Mouse (Mus musculus) embryo, embryonic 11.5 days (tissue): ENCODE results near the gene Sf3a3.

Source experiments
- DNase-seq: peaks from one replicate; pipeline ENCODE4 v3.0.0-alpha.2; 2012; ENCODE audit warnings: low read depth, low spot score

The Sf3a3 gene

DNA sequence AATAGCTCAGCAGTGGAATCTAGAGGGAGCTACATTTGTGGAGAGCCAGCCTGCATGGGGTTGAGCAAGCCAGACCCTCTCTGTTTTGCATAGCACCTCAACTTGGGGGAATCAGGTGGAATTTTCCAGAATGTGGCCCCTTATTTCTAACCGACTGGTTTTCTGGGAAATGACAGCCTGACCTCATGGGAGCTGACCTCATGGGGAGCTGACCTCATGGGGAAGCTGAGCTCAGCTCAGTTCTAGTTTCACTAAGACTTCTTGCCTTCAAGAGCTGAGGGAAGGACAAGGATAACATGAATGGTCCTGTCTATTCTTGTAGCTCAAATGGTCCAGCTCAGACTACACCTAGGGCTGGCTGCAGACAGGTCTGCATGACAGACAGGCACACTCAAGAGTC, 24.2 kb downstream of the Sf3a3 start:
- DNase-seq, result no peak

DNA sequence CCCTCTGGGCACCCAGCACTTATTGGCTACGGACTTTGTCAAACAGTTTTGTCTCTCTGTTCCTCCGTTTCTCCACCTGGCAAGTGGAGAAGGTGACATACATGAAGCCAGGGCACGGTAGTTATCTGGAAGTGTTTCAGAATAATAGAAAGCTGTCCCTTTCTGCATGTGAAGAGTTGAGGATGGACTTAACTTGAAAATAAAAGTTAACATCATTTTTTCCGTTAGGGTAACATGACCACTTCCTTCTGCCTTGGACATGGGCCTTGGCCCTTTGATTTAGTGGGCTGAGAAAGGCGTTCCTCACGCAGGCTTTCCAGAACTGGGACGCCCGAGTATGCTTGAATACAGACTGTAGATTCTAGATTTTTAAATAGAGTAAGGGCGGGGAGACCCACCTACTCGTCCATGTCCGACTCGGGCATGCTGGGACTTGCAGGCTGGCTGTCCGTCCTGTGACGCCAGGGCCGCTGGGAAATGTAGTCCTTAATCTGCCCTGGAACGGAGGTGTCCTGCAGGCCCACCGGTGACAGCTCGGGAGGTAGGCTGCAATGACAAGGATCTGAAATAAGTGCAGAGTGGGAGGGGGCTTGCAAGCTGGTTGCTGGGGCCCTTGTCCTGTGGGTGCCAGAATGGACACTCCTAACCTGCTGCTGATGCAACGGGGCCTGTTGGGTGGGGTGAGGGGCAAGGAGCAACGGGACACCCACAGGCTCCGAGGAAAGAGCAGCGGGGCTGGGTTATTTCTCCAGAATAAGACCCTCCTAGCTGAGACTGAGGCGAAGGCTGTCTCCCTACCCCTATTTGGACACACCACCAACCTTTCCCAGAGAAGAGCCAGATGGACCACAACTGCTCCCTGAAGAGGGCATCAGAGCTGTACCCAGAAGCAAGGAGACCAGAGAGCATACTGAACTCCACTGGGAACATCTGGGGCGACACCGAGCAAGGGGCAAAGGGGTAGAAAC, 27.1 kb downstream of the Sf3a3 start, which contains the start of gene Inpp5b:
Gene Inpp5b, plus strand, starts transcription at position 475 of the 968 bp plus-strand sequence.
- DNase-seq, result peak; percentile 57

DNA sequence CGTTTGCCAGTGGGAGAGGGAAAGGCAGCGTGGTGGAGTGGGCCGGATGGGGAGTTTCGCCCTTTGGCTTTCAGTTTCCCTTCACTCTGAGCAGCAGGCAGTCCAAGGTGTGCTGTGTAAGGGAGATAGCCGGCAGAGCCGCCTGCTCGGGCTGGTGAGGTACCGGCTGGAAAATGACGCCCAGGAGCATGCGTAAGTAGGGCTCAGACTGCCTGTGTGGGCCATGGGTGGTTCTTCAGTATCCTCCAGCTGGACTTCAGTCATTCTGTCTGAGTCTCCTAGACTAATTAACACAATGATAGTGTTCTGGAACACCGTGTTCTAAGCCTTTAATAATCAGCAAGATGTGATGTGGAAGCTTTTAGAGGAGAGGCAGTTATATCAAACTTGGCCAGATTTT, 28.3 kb downstream of the Sf3a3 start:
- no peak for DNase-seq

DNA sequence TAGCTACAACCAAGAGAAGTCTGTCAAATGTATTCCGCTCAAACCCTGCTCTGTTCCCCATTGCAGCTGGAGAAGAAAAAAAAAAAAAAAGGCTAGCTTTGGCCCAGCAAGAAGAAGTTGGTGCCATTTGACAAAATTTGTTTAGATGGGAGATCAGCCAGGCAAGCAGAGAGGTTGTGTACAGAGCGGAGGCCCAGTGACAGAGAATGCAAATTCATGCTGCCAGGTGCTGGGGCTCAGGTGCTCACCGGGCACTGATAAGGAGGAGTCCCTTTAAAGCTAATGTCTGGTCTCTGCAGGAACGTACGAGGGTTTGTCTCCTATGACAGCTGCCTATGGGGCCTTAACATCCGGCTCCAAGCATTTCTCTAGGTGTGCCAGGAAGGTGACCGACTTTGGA, 32.0 kb downstream of the Sf3a3 start:
- no peak for DNase-seq

DNA sequence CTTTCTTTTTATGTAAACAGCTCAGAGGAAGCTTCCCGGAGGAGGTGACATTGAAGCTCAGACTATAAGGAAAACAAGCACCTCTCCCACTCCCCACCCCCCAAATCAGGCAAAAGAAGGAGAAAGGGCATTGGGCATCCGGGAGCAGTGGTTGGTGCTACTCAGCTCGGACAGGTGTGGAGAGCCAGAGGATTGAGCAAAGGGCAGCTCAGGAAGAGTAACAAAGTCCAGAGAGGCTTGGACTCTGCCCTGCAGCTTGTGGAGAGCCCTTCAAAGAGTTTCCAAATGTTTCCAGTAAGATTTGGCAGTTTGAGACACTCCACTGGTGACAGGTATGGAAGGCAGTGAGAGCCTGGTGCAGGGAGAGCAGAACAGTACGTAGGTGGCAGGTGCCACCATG, 33.3 kb downstream of the Sf3a3 start:
- DNase-seq, result no peak

DNA sequence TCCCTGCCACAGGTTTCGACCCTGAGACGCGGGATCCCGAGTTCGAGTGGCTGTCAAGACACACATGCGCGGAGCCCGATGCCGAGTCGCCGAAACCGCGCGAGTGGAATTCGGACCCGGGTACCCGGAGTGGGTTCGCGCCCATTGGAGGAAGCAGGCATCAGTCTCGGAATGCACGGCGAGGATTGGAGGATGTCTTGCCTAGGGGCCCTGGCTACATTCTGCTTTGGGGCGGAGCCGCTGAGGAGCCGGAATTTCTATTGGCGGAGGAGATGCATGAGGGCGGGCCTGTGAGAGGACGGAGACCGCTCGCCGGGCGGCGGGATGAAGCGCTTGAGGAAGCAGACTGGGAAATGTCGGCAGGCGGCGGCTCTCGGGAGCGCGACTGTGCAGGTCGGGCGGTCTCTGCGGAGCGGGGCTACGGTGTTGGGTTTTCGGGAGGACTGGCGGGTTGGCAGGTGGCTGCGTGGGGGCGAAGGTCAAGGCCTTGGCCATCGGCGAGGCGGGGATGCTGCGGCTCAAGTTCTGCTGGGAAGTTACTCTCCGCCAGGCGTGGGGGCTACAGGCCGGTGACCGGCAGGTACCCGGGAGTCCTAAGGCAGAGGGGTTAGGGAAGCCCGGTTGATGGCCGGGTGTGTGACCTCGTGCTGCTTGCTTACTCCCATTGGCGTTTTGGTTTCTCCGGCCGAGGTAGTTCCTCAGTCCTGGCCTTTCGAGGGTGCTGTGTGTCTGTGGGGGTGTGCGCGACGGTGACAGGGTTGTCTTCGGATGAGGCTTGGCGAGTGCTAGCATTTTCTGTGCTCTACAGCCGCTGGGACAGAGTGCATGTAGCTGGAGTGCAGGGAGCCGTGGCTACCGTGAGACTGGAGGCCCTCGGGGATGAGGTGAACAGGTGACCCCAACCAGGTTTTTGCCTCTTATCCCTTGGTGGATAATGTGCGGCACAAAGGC, 37.0 kb downstream of the Sf3a3 start:
- DNase-seq, result peak; percentile 93

DNA sequence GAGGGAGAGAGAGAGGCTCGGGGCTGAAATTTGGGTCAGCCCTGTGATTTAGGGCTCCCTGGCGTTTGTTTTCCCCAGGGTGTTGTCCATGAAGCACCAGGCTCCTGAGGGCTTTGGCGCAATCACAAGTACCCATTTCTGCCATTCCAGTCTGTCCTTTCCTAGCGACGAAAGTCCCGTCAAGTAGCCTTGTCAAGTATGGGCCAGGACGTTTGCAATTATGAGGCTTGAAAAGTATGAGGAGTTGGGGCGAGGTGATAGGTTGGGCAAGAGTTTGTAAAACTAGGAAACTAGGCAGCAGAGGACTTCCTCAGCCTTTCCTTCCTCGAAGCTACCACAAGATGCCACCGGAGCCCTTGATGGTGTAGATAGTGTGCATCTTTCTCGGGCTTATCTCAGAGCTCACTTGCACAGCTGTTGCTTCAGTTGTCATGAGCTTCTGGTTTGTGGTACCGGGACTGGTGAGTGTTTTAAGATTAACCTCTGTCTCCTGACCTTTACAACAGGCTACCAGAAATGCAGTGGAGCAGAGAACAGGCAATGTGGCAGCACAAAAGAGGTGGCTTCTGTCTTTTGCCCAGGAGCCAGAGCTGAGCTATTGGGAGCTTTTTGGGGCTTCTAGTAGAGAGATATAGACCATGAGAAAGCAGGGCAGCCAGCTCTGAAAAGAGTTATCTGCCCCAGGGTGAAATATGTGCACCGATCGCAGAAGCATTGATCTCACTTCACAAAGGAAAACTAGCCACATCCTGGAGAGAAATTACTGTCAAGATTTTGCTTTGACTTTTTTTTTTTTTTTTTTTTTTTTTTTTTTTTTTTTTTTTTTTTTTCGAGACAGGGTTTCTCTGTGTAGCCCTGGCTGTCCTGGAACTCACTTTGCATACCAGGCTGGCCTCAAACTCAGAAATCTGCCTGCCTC, 38.0 kb downstream of the Sf3a3 start:
- no peak for DNase-seq

DNA sequence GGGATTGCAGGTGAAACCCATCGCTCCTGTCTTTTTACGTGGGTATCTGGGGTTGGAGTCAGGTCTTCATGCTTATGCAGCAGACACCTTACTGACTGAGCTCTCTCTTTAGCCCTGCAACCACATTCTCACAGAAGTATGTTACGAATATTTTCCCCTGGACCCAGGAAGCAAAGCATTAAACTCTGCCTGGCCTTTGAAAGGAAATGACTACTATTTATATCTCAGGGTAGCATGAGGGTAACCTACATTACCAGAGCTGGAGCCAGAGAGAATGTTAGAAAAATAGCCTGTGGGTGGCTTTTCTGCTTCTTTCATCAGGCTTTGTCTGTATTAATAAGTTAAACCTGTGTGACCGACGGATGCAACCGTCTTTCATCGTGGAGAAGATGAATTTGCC, 41.0 kb downstream of the Sf3a3 start:
- DNase-seq, result no peak

DNA sequence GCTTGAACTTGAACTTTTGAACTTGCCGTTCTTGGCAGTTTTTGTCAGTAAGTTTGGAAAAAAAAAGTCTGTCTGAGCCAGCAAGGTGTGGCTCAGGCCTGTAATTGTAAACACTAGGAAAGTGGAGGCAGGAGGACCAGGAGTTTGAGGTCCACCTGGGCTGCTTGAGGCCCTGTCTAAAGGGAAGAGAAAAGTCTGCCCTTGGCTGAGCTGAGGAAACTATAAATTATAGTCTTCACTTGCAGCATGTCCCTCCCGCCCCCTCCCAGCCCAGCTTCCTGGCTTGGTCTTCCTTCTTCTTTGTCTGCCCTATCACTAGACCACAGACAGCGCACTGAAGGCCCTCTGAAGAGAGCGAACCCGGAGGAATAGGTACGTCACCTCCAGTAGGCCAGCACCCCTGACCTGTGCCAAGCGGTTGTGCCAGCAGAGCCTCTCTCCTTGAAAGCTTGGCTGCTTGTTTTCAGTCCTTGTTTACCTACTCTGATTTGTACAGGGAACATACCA, 44.8 kb downstream of the Sf3a3 start:
- no peak for DNase-seq

DNA sequence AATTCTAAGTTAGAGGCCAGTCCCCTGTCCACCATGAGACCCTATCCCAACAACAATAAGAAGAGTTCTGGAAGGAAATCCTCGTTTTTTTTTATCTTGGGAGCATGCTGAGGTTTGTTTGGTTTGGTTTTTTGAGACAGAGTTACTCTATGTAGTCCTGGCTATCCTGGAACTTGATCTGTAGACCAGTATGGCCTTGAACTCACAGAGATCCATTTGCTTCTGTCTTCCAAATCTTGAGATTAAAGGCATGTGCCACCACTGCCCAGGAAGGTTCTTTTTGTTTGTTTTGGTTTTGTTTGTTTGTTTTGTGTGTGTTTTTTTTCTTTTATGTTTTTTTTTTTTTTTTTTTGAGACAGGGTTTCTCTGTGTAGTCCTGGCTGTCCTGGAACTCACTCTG, 46.6 kb downstream of the Sf3a3 start:
- no peak for DNase-seq

DNA sequence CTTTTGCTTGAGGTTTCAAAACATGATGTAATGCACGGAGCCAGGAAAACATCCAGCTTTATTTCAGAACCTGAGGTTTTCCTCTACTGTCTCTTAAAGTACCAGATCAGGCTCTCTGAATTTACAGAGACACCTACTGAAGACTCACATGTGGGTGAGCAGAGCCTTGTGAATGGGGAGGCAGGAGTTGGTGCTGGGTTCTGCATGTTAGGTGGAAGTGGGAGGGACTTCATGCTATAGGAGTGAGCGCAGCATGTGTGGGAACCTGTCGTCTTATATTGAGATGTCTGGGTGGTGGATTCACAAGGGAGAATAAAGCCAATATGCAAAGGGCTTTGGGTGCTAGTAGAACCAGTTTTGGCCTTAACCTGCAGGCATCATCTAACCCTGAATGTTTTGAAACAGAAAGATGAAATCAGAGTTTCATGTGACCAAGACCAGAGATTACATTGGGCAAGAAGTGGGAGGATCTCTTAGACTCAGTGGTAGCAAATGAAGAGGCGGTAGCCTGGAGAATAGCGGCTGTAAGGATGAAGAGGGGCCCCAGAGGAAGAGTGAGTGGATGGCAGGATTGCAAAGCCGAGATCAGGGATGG, 48.4 kb downstream of the Sf3a3 start:
- no peak for DNase-seq

DNA sequence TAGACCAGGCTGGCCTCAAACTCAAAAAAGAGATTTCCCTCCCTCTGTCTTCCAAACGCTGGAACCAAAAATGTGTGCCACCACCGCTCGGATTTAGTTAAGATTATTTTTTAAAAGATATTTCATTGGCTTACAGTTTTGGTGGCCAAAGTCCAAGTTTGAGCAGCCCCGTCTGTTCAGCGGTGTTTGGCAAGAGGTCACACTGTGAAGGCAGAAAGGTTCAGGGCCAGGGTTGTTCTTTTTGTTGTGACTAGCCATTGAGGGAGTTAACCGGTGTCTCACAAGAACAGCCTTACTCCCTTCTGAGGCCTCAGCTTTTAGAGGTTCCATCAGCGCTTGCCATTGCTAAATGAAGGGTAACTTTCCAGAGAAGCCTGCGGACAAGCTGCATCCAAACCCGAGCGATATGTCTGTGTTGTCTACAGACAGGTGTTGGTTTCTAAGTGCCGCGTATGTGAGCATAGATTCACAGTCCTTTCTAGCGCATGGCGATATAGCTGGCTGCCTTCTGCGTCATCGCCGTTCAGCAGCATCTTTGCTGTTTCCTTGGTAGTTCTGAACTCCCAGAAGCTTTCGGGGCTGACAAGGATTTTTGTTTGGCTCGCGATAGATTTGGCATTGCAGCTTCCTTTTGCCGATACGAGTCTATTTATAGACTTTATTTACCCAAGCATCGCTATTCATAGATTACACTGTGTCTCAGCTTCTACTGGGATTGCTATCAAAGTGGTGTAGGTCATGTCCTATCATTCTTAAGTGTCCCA, 51.4 kb downstream of the Sf3a3 start:
- DNase-seq, result no peak

DNA sequence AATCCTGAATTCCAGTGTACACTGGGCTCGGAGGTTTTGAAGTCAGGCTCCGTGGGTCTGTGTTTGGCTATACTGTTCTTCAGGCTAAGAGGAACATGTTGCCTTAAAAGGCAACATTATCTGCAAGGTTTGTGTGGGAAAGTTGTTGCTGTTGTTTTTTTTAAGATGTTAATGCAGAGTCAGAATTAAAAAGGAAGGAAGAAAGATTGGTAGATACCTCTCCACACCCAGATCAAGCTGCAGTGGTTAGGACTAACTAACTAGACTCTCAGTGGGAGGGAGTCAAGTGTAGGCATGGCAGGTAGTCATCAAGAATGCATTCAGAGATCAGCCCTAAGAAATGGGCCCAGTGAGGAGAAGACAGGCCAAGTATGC, 52.0 kb downstream of the Sf3a3 start:
- no peak for DNase-seq

DNA sequence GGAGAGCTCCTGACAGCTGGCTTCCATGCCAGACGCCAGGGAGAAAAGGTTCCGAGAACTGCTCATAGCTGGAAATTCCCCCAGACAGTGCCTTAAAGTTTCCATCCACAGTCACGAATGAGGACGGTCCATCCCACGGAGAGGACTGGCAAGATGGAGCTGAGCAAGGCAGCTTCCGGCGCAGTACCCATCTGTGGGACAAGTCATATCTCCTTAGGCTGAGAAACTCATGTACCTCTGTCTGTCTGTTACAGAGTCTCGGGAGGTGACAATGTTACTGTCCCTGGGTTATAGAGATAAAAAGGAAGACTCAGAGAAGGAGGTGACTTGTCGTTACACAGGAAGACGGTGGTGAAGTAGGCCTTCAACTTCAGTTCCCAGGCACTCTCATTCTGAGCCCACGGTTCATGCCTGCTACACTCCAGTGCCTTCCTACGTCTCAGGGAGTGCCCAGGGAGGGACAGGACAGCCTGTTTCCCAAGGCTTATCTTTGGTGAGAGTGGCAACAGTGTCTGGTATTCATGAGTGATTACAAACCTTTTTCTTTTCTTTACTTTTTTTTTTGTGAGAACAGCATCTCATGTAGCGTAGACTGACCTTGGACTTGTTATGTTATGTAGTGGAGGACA, 54.5 kb downstream of the Sf3a3 start:
- no peak for DNase-seq

DNA sequence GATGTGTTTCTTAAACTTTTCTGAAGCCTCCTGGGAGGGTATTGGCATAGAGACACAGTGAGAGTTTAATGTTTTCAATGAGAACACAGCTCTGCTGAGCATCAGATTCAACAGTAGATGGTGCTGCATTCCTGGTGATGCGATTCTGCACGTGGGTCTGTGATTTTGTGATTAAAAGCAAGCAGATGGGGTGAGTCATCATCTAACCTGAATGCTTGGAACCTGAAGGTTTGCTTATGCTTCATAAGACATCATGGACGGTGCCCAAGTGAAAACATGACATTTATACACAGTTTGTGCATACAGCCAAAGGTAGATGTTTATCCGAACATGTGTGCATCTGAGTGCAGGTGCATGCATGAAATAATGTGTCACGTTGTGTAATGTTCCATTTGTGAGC, 56.0 kb downstream of the Sf3a3 start:
- no peak for DNase-seq

DNA sequence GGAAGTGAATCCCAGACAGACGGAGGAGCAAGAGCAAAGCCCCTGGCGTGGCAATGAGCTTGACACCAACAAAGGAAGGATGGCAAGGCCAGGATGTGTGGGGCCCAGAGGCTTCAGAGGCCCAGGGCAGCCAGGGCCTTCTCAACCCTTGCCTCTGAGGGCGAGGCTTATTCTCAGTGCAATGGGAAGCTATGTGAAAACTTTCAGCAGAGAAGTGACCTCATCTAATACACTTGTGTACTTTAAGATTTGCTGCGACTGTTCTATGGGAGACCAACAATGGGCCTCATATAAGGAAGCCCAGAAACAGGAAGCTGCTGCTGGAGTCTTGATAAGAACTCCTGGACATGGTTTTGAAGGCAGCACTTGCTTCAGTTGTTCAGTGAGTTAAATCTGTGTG, 57.5 kb downstream of the Sf3a3 start:
- DNase-seq, result no peak

DNA sequence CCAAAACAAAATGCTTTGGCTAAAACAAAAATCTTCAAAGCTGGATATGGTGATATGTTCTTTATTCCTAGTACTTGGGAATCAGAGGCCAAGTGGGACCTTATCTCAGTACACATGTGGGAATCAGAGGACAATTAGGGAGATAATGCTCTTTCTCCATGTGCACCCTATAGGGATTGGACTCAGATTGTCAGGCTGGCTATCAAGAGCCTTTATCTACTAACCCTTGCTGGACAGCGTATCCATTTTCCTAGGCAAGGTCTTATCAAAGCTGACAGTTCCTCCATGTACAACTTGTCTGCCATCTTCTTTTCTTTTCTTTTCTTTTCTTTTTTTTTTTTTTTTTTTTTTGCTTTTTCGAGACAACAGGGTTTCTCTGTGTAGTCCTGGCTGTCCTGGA, 58.9 kb downstream of the Sf3a3 start:
- DNase-seq, result no peak

DNA sequence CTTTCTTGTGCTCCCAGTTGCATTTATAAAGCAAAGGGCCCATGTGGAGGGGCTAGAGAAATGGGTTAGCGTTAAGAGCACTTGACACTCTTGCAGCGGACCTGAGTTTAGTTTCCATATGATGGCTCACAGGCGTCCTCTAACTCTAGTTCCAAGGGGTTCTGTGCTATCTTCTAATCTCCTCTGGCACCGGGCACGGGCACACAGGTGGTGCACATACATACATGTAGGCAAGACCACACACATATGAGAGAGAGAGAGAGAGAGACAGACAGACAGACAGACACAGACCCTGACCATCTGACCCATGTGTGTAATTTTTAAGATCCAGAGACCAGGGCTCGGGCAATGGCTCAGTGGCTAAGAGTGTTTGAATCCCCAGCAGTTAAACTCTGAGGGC, 59.4 kb downstream of the Sf3a3 start:
- DNase-seq, result no peak

DNA sequence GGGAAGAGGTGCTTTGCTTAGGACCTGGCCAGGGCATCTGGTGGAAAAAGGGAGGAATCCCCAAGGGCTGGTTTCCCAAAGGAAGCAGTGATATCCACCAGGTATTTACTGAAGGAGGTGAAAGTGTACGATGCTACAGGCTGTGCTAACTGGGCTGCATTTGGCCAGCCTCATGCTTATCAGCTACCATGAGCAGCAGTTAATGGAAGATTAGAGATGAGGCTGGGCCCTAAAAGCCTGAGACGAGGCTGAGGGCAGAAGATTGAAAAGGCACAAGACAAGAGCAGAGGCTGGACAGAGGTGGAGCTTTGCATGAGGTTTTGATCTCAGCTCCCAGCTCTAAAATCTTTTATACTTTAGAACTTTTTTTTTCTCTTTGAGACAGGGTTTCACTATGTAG, 59.9 kb downstream of the Sf3a3 start:
- no peak for DNase-seq

DNA sequence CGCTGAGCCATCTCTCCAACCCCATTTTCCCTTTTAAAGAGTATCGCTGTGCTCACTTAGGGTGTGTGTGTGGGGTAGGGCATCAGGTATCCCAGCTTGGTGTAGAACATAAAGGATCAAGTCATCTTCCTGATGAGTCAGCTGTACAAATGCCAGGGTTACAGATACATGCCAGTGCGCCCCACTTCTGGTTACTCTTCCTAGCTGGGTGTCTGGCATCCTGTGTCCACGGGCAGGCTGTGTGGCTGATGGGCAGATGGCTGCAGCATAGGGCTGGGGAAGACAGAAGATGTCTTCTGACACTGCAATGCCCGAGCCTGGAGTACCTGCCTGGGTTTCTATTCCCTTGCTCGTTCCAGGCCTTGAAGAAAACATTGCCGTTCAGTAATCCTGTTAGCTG, 66.8 kb downstream of the Sf3a3 start:
- DNase-seq, result no peak
